Mouse (Mus musculus) cerebellum, adult (tissue): ENCODE measurements around the gene Myom3.
"Not testable (repeated sequence)": the region's sequence is repeated elsewhere in the genome, so short reads cannot be mapped to it uniquely, and the experiment has no call there.

ENCODE experiments used
- ATAC-seq: cut with Nextera tagmentation; 2 replicates; pipeline ENCODE4 v1.9.2; 2017; ENCODE audit warnings: mild to moderate bottlenecking, moderate library complexity, mixed read lengths; ENCODE audit not compliant: insufficient number of reproducible peaks, low FRiP score, low TSS enrichment

The Myom3 gene

DNA sequence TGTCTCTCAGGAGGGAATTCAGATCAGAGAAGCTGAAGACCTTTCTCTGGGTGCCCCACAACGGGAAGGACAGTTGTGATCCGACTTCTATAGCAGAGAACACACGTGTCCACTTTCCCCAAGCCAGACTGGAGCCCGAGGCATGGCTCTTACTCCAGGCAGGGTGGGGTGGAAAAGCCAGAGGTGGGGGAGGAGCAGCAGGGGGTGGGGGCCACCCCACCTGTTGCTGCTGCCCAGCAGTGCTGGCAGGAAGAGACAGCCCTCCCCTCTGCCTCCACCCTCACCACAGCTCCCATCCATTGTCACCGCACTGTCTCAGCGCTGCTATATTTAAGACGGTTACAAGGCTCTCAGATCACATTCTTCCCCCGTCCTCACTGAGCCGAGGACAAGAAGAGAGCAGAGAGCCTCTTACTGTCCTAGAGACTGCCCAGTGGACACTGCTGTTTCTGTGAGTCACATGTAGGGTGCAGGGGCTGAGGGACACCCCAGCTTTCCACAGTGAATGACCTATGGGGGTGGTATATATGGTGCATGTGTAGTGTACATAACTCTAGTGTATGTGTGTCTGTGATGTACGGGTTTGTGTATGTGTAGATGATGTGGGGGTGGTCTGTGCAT, at the start of gene Myom3:
TSS of gene Myom3 (plus strand) at position 360 of the 621 bp plus-strand sequence.
- ATAC-seq = no peak

DNA sequence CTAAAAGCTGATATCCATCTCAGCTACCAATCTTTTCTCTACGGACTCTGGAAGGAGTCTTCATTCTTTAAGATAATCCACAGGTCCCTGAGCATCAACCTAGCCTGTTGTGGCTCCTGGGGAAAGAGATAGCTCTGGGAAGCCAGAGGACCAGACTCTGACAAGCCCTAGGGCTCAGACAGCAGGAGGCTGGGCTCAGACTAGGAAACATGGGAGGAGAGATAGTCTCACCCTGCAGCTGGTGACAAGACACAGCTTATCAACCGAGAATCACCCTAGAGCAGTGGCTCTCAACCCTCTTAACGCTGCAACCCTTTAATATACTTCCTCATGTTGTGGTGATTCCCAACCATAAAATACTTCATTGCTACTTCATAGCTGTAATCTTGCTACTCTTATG, 49.1 kb upstream of the Myom3 start:
- no peak for ATAC-seq

DNA sequence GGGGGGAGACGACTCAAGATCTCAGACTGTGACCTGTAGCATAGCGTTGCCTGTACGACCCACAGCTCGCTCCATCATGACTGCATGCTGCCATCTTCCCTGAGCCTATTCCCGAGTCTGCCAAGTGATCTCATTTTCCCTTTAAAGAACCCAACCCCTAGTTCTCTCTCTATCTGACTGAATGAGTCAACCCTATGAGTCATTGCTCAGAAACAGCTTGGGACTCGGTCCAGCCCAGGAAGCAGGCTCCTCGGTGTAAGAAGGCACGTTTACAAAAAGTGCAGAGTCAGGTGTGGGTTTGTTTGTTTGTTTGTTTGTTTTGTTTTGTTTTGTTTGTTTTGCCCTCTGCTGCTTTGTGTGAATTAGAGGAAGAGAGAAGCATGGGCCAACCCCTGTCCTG, 44.7 kb upstream of the Myom3 start:
- ATAC-seq = no peak

DNA sequence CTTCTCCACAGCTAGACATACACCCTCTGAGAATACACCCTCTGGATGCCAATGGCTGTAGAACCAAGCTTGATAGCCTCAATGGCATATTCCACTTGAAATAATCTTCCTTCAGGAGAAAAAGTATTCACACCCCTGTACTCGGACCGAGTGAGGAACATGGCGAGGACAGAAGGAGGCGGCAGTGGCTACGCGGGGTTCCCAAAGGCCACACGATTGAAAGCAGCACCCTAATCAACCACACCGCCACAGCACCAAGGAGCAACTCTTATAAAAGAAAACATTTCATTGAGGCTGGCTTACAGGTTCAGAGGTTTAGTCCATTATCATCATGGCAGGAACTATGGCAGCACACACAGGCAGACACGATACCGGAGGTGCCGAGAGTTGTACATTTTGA, 43.1 kb upstream of the Myom3 start:
- ATAC-seq = not testable (repeated sequence)

DNA sequence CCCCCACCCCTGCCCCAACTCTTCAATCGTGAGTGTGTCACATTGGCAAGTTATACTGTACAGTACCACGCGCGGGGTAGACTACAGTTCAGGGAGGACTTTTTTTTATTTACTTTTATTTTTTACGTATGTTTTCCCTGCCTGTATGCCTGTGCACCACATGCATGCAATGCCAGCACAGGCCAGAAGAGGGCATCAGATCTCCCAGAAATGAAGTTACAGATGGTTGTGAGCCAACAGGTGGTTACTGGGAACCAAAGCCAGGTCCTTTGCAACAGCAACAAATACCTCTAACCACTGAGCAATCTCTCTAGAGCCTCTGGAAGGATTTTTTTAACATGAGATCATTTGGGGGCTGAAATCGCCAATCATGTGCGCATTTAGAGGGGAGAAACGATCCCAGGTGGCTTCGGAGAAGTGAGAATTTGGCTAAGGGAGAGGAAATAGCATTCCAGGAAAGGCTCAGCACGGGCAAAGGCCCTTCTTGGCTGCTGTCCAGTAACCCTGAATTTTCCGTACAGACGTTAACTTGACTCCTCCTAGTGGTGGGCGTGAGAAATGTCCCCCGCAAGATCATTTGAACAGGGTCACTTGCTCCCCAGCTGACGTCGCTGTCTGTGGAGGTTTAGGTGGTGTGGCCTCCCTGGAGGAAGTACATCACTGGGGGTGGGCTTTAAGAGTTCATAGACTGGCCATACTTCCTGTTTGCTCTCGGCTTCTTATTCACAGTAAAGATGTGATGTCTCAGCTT, 36.8 kb upstream of the Myom3 start:
- no peak for ATAC-seq

DNA sequence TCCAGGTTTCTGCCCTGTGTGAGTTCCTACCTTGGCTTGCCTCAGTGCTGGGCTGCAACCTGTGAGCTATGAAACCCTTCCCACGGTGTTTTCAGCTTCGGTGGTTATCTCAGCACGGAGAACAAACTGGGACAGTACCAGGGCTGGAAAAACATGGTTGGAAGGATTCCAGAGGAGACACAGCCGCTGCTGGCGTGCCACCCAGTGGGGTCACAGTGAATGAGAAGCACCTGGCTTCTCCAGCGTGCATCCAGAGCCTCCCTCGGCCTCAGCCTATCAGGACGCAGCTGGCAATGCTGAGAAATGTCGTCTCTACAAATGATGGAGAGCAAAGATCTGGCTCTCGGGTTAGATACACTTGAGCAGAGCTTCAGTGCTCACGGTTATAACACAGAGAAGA, 33.1 kb upstream of the Myom3 start:
- ATAC-seq = no peak

DNA sequence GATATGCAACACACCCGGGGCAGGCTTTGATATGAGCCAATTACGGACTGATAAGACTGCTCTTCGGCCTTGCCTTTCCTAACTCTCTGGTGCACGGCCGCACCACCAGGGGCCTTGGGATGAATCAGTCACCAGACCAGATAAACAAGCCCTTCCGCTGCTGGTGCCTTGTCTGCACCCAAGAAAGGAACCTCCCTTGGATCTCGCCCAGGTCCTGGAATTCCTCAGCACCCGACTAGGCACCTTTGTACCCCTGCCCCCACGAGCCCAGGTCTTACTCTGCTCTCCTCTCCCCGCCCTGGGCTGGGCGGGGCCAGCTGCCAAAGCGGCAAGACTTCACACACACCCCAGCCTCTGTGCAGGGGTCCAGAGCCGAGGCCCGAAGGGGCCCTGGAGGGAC, 31.7 kb upstream of the Myom3 start, which contains the start of gene Il22ra1:
TSS of gene Il22ra1 (plus strand) at position 356 of the 400 bp plus-strand sequence.
- no peak for ATAC-seq

DNA sequence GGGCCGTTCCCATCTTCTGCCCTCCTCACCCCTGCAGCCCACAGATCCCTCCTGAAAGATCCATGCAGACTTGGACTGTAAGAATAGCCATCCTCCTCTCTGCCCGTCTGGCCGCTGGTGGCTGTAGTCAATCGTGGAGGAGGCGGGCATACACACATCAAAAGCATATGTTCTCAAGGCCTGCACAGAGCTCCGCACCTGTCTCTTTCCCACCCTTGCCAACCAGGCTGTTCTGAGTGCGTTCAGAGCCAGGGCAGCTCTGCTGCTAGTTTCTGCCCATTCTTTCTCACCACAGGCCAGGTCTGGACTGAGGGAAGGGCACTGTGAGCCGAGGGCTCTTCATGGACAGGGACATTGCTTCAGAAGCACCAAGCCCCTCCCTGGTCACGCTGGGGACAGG, 29.3 kb upstream of the Myom3 start:
- ATAC-seq = peak; percentile 61; the same call in 1 of the 2 replicates

DNA sequence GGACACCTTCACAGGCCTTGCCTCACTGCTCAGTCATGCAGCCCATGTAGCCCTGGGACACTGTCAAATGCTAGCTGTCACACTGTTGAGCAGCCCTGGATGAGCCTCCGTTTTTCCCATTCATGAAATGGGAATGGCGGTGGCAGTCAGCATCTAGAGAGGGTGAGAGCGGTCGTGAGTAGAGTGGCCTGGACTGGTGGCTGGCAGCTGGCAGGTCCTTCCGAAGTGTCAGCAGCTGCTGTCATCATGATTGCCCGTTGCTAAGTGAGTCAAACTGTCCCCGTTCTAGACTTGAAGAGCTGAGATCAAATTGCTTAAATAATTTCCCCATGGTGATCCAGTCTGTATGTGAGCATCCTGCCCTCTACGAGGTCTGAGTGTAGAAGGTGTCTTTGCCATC, 28.6 kb upstream of the Myom3 start:
- ATAC-seq = no peak

DNA sequence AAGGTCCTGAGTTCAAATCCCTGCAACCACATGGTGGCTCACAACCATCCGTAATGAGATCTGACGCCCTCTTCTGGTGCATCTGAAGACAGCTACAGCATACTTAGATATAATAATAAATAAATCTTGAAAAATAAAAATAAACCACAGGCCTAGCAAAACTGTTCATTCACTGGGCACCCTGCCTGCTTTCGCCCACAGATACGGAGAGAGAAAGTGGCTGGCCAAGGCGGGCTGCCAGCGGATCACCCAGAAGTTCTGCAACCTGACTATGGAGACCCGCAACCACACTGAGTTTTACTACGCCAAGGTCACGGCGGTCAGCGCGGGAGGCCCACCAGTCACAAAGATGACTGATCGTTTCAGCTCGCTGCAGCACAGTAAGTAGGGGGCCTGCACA, 25.6 kb upstream of the Myom3 start:
- no peak for ATAC-seq

DNA sequence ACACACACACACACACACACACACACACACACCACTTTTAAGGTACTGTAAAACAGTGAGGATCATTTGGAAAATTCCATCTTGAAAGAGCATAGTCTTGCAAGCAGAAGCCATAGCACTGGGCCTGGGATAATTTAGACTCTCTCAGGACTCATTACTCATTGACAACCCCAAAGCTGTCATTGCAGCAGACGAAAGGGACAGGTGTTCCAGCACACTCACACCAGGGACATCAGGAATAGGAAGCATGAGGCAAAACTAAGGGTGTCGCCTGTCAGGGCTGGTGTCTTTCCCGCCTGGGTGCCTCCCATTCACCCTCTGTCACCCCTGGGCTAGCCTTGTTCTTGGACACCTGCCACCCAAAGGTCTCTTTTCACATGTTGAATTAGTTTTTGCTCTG, 22.6 kb upstream of the Myom3 start:
- ATAC-seq = no peak

DNA sequence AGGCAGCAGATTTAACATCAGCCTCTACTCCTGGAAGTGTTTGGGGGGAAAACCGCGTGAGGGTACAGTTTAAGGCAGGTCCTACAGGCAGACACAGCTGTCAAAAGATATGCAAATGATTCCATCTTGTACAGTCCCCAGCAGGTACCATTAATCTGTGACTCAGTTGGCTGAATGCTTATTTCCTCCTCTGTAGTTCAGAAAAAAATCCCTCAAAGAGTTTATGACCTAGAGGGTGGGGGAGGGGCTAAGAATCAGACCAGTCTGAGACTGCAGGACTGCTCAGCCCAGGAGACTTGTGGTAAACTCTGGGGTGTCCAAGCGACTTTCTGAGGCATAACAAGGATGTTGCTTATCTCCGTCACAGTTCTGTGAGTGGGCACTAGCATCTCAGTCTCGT, 21.3 kb upstream of the Myom3 start:
- no peak for ATAC-seq

DNA sequence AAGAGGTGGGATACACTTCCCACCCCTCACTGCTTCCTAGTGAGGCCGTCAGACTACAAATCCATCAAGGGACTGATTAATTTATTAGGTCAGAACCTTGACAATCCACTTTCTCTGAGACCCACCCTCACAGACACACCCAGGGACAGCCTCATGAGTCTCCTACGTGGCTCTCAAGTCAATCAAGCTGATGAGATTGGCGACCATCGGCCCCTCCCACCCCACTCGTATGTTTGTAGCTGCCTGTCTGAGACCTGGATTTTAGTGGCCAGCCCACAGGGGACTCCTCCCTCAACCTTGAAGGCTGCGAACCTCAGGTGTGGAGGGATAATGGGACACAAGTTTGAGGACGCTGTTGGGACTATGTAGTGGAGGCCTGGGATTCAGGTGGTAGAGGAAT, 20.4 kb upstream of the Myom3 start:
- no peak for ATAC-seq

DNA sequence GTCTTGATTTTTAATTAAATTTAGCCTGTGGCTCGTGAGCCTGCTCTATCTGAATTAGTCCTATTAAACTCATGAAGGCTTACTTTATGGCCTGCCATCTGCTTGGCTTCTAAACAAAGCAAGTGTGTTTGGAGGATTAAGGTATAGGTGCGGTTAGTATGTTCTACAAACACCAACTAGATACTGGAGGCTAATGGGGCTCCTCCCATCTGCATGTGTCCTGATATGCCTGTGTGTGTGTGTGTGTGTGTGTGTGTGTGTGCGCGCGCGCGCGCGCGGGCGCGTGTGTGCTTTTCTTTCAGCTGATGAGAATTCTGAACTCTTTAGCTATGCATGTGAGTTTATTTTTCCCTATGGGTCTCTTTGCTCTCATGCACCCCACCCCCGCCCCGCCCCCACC, 19.8 kb upstream of the Myom3 start:
- no peak for ATAC-seq

DNA sequence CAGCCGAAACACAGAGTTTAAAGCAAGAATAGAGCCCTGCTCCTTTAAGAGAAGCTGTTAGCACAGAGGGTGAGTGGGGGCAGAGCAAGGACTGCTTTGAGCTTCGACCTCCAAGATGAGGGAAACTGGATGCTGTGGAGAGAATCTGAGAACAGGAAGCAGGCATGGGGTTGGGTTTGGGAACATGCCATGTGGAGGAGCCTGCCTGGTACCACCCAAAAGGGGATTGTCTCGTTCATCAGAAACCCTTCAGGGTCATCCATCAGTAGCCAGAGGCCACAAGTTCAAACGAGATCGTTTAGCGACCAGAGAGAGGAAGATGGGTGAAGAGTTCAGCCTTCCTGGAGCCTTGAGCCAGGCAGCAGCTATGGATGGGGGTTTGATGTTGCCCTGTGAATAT, 16.0 kb upstream of the Myom3 start:
- no peak for ATAC-seq

DNA sequence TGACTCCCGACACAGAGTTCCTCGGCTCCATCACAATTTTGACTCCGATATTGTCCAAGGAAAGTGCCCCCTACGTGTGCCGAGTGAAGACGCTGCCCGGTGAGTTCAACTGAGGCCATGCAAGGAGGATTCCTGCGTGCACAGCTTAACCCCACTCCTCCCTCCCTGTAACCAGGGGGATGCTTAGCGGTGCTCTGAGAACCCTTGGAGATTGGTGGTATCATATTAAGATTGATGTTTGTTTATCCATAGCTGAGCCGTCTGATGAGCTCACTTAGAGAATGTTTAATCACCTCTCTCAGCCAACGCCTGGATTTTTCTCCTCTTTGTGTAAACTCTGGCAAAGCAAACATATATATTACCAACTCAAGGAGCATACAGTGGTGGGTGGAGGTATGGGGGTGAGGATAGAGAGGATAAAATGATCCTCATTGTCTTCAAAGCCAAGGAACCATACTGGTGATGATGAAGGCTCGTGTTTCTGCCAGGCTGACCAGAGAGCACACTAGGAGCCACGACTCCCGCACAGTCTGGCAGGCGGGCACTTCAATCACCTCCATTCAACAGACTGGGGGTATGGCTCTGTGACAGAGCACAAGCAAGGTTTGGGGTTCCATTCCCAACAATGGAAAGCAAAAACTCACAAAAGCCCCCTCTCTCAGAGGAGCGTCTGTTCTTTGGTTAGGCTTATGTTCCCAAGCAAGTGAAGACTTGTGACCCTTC, 14.6 kb upstream of the Myom3 start:
- no peak for ATAC-seq

DNA sequence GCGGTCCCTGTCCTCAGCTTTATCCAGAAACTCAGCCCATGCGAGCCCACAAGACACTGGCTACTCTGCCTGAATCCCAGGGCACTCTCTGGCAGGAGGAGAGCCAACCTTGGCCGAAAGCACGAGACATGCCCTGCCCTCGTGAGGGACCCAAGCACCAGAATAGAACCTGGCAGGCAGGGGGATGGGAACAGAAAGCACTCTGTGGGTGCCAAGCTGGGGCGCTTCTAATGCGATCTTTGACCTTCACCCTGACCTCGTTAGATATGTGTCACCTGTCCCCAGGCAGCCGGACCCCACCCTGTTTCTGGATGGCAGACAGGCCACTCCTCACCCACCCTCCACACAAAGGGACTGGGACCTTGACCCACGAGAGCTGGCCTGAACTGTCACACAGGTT, 13.9 kb upstream of the Myom3 start:
- ATAC-seq = no peak

DNA sequence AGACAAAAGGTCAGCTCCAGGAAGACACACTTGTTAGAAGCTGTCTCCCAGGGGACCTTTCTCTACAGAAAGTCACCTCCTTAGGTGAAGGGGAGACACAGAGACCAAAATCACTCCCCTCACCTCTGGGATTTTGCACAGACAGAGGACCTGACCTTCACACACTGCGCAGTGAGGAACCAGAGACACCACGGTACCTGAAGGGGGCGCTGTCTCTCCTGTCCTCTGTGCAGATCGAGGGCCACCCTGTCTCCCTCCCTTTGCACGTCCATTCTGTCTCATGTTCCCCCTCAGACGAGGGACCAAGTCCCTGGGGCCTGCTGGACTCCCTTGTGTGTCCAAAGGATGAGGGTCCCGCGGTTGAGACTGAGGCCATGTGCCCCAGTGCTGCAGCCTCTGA, 8.6 kb upstream of the Myom3 start:
- no peak for ATAC-seq

DNA sequence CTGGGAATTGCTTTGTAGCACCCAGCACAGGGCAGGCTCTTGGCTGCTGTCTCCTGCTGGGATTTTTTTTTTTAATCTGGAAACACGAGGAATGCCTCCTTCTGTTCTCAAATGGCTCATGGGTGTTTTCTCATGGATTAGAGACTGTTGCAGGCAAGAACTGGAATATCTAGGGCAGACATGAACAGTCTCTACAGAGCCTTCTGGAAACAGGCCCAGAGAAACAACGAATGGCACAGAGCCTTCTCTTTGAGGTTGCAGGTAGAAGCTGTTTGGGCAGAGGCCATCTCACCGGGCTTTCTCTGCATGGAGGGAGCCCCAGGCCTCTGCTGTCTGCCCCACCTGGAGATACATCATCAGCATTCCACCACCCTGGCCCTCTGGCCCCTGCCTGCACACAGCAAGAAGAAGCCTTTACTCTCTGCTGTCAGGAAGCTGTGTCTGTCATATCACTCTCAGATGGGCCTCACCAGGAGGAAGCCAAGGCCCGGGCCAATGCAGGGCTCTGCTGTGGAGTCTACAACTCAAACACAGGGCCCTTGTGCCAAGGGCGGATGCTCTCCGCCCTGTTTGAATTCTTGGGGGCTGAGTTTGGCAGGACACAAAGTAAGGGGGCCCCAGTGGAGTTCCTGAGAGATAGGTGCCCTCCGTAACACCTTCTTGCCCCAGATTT, 7.3 kb upstream of the Myom3 start:
- ATAC-seq = no peak

DNA sequence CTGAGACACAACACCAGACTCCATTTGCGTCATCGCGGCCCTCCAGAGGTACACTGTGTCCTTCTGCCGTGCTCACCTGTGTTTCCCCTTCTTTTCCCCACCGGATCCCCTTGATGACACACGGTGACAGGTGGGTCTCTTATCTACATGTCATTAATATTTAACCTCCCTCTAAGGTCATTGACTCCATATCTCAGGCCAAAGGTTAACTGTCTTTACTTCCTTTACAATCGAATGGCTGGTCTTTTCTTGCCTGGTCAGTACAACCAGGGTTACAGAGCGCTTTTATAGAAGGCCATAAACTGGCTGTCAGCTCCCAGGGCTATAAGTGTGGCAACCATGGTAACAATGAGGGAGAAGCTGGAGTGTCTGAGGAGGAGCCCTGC, 6.7 kb upstream of the Myom3 start:
- no peak for ATAC-seq

DNA sequence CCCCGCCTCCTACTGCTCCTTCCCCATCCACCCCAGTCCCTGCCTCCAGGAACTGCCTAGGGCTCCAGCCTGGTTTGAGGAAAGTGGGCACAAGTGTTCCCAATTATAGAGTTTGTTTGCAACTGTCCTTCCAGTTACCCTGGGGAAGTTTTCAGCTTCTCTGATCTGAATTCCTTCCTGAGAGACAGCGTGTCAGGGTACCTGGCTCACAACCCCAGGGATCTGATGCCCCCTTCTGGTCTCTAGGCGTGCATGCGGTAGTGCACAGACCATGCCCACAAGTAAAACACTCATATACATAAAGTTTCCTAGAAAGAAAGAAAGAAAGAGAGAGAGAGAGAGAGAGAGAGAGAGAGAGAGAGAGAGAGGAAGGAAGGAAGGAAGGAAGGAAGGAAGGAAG, 1.2 kb upstream of the Myom3 start:
- no peak for ATAC-seq
